Mouse (Mus musculus): ENCODE data around the gene Vkorc1l1.

- TF ChIP-seq ZMIZ1 (IDR thresholded peaks at IDR 0.05; ENCODE audit: low read depth, low read length) (no peak), CTCF (IDR thresholded peaks at IDR 0.05 in 2 of 3, conservative IDR thresholded peaks at IDR 0.05 in 1 of 3; ENCODE audit: control insufficient read depth in 1 of 3, insufficient read depth in 1 of 3, low read depth in 2 of 3, low read length in 3 of 3, poor library complexity in 1 of 3, severe bottlenecking in 1 of 3) (no peak), BHLHE40 (IDR thresholded peaks at IDR 0.05; ENCODE audit: borderline replicate concordance, low read depth, low read length) (no peak)
Measured at GRCm38 (mm10) chr5:130031410-130032390, 89.9 kb downstream of the Vkorc1l1 start.
